Mouse (Mus musculus) urinary bladder, postnatal 25 days (tissue): ENCODE data around the gene Sorbs2.

ENCODE experiments used
- DNase-seq: peaks from one replicate; pipeline ENCODE4 v3.0.0; 2022; ENCODE audit warnings: low spot score

Sorbs2 gene

DNA sequence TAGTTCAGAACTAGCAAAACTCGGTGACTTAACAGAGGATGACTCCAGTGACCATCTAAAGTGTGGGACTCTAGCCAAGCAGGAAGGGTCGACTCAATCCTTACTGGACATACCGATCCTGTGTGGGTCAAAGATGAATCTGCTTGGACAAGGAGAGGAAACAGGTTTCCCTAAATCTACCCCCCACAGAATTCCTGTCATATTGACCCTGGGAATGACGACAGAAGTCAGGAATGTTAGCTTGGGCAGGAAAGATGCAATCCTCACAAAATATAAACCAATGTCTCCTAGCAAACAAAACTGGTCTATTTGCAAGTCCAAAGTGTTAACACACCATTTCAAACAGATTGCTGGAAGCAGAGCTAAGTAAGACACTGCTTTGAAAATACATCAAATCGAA lies 118.8 kb downstream of the Sorbs2 start:
- DNase-seq, result no peak

DNA sequence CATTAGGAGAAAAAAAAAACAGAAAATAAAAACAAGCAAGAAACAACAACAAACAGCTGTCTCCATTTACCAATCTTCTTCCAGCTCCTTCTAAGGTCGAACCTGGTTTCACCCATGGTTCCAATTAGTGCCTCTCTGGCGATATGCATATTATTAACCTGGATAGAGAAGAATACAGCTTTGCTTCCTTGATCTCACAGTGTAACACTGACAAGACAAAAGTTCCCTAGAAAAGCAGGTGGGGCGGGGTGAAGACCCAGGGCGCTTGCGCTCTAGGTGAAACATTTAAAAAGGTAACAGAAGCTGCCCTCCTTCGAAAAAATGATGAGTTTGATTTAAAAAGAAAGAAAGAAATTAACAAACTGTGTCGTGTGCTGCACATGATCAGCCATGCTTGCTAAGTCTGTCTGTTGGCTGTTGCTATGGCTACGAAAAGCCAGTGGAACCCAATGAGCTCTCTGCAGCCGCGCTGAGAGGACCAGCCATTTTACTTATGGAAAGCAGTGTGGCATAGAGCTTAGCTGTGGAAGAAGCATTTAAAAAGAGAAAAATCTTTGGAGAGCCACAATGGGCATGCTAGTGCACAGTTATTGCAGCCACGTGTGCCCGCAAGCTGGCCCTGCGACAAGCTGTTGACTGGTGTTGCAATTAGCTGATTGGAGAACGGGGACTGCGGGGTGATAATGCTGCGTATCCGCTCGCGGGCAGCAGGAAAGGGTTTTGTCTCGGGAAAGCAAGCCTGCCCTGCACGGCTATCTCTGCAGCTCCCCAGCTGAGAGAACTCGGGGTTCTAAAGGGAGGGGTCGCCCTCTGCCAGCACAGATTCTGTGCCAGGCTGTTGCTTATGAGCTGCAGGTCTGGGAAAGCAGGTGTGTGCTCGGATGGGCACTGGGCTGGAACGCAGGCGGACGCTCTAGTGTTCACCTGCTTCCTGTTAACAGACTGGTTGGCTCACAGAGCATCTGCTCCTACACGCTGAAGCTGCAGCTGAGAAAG lies 120.0 kb downstream of the Sorbs2 start:
- no peak for DNase-seq

DNA sequence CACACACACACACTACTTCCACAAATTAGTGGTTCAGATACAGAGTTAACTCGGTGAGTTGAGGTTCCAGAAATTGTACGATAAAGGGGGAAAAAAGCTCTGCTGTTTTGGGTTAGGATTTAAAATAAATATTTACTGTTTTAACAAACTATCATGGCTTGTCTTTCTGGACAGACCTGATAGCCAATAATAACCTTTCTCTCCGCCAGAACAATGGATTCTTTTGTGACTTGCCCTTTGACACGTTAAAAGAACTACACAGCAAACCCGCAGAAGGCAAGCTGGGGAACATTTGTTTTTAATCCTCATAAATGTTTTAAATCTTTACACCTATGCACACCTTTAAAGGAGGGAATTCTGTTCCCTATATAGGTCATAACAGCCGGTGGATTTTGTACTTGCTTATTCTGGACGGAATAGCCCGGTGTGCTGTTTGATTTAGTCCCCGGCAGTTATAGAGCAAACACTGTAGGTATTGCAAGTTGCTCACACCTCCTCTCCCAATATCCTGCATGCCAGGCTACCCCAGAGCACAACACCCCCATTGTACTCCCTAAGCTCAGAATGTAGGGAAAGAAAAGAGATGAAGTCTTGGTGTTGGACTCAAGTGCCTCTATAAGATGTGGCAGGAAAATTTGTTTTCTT lies 121.0 kb downstream of the Sorbs2 start:
- no peak for DNase-seq

DNA sequence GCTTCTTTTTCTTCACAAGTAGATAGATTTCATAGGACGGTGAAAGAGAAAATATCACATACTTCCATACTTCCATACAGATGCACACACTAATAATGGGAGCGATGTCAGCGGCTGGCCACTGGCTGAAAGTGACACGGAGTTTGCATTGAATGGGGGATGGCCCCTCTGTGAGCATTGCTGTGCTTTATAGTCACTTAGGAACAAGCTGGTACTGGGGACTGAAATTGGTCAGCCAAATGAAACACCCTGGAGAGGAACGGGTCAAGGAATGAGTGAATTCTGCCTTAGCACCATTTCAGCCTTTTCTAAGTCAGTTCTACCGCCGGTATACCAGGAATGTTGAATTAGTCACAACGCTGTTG lies 121.5 kb downstream of the Sorbs2 start:
- DNase-seq, result no peak

DNA sequence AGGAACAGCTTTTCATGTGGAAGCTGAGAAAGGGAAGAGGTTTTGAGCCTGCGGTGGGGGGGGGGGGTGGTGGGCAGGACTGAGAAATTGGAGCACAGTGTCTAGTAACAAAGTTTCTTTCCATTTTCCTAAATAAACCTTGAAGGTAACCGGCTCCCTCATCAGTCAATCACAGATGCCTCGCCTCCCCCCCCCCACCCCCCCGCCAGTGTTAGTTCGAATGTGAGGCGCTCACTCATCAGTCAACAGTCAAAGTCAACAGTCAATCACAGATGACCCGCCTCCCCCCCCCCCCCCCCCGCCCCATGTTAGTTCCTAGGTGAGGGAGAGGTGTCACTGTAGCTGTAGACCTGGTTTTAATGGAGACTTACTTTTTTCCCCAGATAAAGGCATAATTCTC lies 123.4 kb downstream of the Sorbs2 start:
- no peak for DNase-seq

- no peak for DNase-seq
These were observed 127.6 kb downstream of the Sorbs2 start for GRCm38 (mm10) chr8:45635155-45635554.

DNA sequence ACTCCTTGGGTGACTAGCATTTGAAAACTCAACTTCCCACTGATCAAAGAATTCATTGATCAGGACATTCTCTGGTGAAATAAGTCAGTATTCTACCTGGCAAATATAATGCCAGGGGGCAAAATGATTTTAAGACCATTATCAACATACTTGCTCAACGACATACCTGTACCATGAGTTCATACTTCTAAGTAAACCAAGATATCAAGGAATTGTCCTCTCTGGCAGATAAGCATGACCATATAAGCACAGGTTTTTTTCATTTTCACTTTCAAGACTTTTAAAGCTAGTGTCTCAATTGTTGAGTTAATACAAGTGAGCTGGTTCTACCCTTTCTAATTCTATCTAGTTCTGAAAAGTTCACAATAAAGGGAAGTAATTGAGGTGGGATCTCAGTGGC lies 130.2 kb downstream of the Sorbs2 start:
- no peak for DNase-seq

GRCm38 (mm10) chr8:45639444-45639843 lies 131.9 kb downstream of the Sorbs2 start:
- no peak for DNase-seq

DNA sequence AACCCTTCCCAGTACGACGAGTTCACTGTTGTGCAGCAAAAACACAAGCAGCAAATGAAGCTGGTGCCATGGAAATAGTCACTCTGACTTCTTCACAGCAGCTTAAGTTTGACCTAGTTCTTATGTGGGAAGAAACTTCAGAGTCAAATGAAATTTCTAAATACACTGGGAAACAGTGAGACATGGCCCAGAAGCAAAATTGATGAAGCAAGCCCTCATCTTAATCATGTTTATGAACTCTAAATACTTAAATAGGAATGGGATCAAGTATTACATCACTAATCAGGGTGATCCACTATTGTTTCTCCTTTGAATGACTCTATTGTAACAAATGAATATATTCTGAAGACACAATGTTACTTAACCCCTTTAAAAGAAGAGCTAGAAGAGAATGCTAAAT lies 137.1 kb downstream of the Sorbs2 start:
- DNase-seq, result no peak

- no peak for DNase-seq
These were observed 141.5 kb downstream of the Sorbs2 start for GRCm38 (mm10) chr8:45649063-45649462.

- no peak for DNase-seq
These were observed 142.4 kb downstream of the Sorbs2 start for GRCm38 (mm10) chr8:45649966-45650365.

DNA sequence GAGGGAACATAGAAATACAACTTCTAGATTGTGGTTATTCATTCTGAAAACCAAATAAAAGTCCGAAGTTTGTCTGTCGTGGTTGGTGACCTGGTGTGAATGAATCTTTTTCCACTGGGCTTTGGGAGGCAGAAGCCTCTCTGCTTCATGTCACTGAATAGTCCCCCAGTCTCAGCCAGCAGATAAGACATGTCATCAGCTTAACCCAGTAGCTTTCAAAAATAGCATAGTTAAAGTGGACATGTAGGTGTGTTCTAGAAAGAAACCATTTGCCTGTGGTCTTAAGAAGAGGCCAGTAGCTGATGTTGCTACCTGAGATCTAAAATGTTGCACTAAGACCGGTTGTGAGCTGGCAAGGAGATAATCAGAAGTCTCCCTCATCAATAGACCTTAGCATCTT lies 150.4 kb downstream of the Sorbs2 start:
- no peak for DNase-seq

GRCm38 (mm10) chr8:45658458-45659325 lies 151.1 kb downstream of the Sorbs2 start:
- DNase-seq, result no peak

DNA sequence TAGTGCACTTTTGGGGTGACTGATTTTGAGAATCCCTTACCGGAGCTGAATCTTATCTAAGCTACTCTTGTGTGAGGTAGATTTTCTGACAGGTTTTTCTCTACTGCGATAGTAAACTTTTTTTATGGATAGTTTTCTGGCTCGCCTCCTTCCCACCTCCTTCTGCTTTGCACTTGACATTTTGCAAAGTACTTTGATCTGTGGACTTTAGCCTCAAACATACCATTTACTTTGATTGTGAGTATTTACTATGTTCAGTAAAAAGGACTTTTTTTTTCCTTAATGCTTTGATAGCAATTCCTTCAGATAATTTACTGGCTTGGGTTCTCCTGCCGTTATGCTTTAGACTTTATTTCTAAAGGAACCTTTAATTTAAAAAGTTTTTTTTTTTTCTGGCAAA lies 151.9 kb downstream of the Sorbs2 start:
- DNase-seq, result no peak

DNA sequence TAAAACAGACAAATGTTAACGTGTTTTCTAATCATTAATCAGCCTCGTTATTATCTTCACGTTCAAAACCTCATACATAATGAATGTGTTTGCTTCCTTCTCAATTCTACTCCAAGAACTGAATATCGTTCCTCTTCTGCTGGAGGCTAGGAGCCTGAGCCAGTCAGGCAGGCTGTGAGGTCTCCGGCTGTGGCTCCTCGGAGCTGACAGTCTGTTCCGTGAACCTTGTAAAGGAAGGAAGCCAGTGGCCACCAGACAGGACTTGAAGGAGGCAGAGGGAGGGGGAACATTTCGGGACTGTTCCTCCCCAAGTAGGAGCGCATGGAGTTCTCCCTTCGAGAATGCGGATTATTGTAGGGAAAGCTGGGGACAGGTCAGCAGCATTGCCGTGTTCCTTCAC lies 153.0 kb downstream of the Sorbs2 start:
- no peak for DNase-seq

DNA sequence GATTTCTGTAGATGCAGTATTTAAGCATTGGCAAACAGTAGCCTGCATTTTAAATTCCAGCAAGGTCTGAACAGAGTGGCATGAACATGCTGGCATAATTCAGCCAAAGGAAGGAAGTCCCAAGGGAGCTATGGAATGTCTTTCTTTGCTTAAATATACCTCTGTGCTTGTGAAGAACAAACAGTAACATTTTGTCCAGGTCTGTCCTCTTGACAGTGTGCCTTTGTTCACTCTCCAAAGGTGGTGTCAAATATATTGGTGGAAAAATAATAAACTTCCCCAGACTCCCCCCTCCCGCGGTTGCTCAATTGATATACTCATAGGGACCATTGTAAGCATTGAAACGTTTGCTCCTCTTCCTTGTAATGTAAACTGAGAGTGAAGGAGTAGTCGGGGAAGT lies 154.0 kb downstream of the Sorbs2 start:
- no peak for DNase-seq

GRCm38 (mm10) chr8:45666221-45666620 lies 158.6 kb downstream of the Sorbs2 start:
- DNase-seq, result no peak

GRCm38 (mm10) chr8:45673149-45673548 lies 165.6 kb downstream of the Sorbs2 start:
- DNase-seq, result no peak

- no peak for DNase-seq
These were observed 168.3 kb downstream of the Sorbs2 start for GRCm38 (mm10) chr8:45675821-45676279.

GRCm38 (mm10) chr8:45677114-45677853 lies 169.7 kb downstream of the Sorbs2 start:
- DNase-seq, result no peak

DNA sequence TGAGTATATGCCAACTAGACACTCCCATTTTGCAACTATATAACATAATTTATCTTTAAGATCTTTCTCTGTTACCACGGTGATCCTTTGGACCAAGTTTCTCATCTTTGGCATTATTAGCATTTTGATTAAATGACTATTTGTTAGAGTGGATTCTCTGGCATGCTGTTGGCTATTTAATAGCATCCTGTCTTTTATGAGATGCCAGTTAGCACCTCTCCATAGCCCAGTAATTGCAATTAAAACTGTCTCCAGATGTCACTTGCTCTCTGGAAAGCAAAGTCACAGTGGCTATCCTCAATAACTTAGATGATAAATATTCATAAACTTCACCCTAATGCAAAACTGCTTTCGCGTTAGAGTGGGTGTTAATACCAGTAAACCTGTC lies 170.3 kb downstream of the Sorbs2 start:
- DNase-seq, result no peak

DNA sequence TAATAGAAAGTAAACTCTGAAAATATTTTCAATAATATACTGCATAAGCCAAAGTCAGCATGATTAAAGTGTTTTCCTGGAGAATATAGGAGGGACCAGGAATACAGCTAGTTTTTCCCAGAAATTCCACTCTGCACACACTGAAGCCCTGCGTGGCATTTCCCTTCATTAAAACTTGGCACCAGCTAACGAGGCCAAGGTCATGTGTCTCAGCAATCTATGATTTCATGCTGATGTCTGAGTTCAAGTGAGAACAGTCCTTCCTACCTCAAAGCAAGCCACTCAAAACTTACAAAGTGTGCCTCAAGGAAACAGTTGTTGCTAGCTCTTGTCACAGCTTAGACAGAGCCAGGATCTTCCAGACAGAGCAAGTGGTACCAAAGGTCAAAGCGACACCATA lies 173.6 kb downstream of the Sorbs2 start:
- no peak for DNase-seq
